Mouse (Mus musculus): ENCODE measurements around the gene Ccdc180.

DNA sequence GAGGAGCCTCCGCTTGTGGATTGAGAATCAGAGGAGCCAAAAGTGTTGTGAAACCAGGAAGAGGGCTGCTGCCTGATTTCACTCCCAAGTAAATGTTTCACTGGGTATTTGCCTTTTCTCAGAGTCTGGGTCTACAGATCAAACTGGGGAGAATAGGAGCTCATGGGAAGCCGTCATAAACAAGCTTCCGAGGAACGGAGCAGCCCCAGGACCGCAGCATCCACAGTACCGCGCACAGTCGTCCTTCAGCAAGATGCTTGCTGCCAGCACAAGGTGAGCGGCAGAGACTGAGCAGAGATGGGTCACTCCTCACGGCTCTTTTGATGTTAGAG, 41.3 kb upstream of the Ccdc180 start:
- TF ChIP-seq CTCF (IDR thresholded peaks at IDR 0.05; ENCODE audit: insufficient read depth, low read length) (no peak), POLR2A (IDR thresholded peaks at IDR 0.05; ENCODE audit: borderline replicate concordance, extremely low read depth, low read depth, low read length) (no peak)
